Mouse (Mus musculus) liver, postnatal 0 days (tissue): Measurements from ENCODE around the gene Gm20425. TPM values are rescaled to one million over a fixed set of nuclear protein-coding genes. Genes with fewer than 3 reads are reported as not detected.

Source experiments
- ATAC-seq: fragments of 200-750 bp; cut with Nextera tagmentation; 2 replicates; pipeline ENCODE4 v1.8.0; 2017; ENCODE audit warnings: mild to moderate bottlenecking, moderate library complexity
- DNase-seq: peaks from one replicate; pipeline ENCODE4 v3.0.0-alpha.2; 2016
- H3K27ac ChIP-seq: fragments of 300-500 bp; sonication (generic); 2 replicates; pipeline ENCODE4 v1.5.1; 2014; ENCODE audit warnings: antibody characterized with exemption, moderate library complexity, mild to moderate bottlenecking, low read depth
- H3K27me3 ChIP-seq: fragments of 300-500 bp; sonication (generic); 2 replicates; pipeline ENCODE4 v1.6.1; 2014; ENCODE audit warnings: low read length, control low read depth, mixed read lengths; ENCODE audit not compliant: insufficient read depth
- H3K36me3 ChIP-seq: fragments of 300-500 bp; sonication (generic); replicated peaks from 2 replicates; pipeline ENCODE4 v1.6.1; 2014; ENCODE audit warnings: mild to moderate bottlenecking, control low read depth, low read length, moderate library complexity, mixed read lengths; ENCODE audit not compliant: insufficient read depth
- H3K4me1 ChIP-seq: fragments of 300-500 bp; sonication (generic); 2 replicates; pipeline ENCODE4 v1.6.1; 2014; ENCODE audit warnings: antibody characterized with exemption, mild to moderate bottlenecking, control low read depth; ENCODE audit not compliant: insufficient read depth
- H3K4me2 ChIP-seq: fragments of 300-500 bp; sonication (generic); 2 replicates; pipeline ENCODE4 v1.6.1; 2014; ENCODE audit warnings: low read depth, mild to moderate bottlenecking, low read length, moderate library complexity, mixed read lengths
- H3K4me3 ChIP-seq: fragments of 300-500 bp; sonication (generic); 2 replicates; pipeline ENCODE4 v1.5.1; 2014; ENCODE audit warnings: low read depth, low read length
- H3K9ac ChIP-seq: fragments of 300-500 bp; sonication (generic); replicated peaks from 2 replicates; pipeline ENCODE4 v1.6.1; 2014; ENCODE audit warnings: mild to moderate bottlenecking, moderate library complexity
- H3K9me3 ChIP-seq: fragments of 300-500 bp; sonication (generic); 2 replicates; pipeline ENCODE4 v1.6.1; 2016; ENCODE audit warnings: mild to moderate bottlenecking, control low read depth, low read length, mixed read lengths
- CTCF ChIP-seq: sonication (generic); IDR thresholded peaks from 2 replicates; pipeline ENCODE4 v1.5.1; 2016; ENCODE audit warnings: antibody characterized with exemption, low read depth
- EP300 ChIP-seq: IDR thresholded peaks from 2 replicates; pipeline ENCODE4 v1.6.1; 2016; ENCODE audit warnings: antibody characterized with exemption, low read depth, mild to moderate bottlenecking
- WGBS: fragments of 180-500 bp; shearing (Covaris S2); extraction: QIAGEN DNeasy Blood & Tissue Kit; methylation state at CpG from one replicate; pipeline ENCODE4 v1.1.7; 2014; ENCODE audit not compliant: insufficient replicate concordance; 5-methylcytosine and 5-hydroxymethylcytosine counted together
- polyA plus RNA-seq: library from polyadenylated mRNA; unstranded; fragments of >200 nt; fragmentation: Nextera tagmentation; extraction: Ambion mirVana; gene quantifications from 2 replicates; pipeline ENCODE4 v1.2.1, GENCODE M21; 2015

Gm20425 gene
- polyA plus RNA-seq, 1 experiment from 2014 or later: 5.1 TPM

DNA sequence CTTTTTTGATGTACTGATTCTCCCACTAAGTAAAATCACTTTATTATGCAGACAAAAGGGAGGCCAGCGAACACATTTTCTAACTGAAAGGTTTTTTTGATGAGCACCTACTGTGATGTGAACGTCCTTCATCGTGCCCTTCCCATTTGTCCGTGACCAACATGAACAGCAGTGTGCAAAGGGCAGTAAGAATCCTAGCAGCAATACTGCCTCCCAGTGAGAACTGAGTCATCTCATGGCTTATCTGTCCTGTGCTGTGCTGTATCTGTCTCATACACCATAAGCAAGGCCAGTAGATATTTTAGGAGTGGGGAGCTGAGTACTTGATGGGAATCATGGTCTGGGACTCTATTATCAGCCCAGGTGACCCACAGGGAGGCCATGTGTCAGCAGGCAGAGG is 41.7 kb downstream of the Gm20425 start:
- Histone ChIP-seq H3K36me3 (peaks cover 29% of the 10 kb centered on the region), H3K9me3 (no peaks in the 10 kb centered on the region), H3K4me1 (no peaks in the 10 kb centered on the region), H3K4me3 (no peak overlapping the region), H3K27ac (no peak overlapping the region), H3K27me3 (no peaks in the 10 kb centered on the region), H3K9ac (no peak overlapping the region), H3K4me2 (no peak overlapping the region)
- DNase-seq (no peak), ATAC-seq (no peak)
- TF ChIP-seq EP300: no peak
- WGBS: 88% methylated on average over 4 of the region's 4 CpGs

GRCm38 (mm10) chr9:103186747-103187146 is 43.4 kb downstream of the Gm20425 start:
- DNase-seq: no peak
- WGBS: 74% methylated on average over 9 of the region's 9 CpGs

DNA sequence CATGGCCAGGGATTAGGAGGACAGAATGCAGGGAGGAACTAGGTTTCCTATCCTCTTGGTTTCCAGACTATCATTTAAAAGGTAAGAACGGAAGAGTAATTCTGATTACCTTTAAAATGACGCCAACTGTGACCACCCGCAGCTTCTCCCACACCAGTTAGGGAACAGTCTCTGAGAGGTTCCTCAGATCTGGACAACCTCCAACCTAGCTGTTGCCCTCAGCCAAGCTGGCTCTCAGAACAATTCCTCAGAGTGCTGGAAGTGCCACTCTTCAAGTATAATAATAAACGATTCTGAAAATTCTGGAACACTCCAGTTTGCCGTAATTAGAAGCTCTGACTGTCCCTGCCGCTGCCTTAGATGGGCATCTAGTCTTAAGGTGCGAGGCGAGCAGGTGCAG is 44.2 kb downstream of the Gm20425 start:
- H3K36me3 ChIP-seq: peaks cover 16% of the 10 kb centered on the region
- no peak overlapping the region for H3K4me2 ChIP-seq
- WGBS: 92% methylated on average over 8 of the region's 8 CpGs

More at GRCm38 (mm10) chr9:103186747-103187146, 43.4 kb downstream of the Gm20425 start:
- no peaks in the 10 kb centered on the region for H3K4me1 ChIP-seq
- ATAC-seq: no peak
- H3K9ac ChIP-seq: no peak overlapping the region
- no peak overlapping the region for H3K27ac ChIP-seq
- no peak overlapping the region for H3K4me3 ChIP-seq
- H3K9me3 ChIP-seq: no peaks in the 10 kb centered on the region
- peaks cover 23% of the 10 kb centered on the region for H3K36me3 ChIP-seq
- no peaks in the 10 kb centered on the region for H3K27me3 ChIP-seq
- no peak overlapping the region for H3K4me2 ChIP-seq
- TF ChIP-seq EP300 (no peak), CTCF (no peak)

GRCm38 (mm10) chr9:103184855-103185254 is 45.3 kb downstream of the Gm20425 start:
- no peak for DNase-seq
- Histone ChIP-seq H3K36me3 (peaks cover 8% of the 10 kb centered on the region; the same call in 1 of the 2 replicates), H3K9me3 (no peaks in the 10 kb centered on the region), H3K27me3 (no peaks in the 10 kb centered on the region), H3K27ac (no peak overlapping the region), H3K4me1 (peaks cover 9% of the 10 kb centered on the region), H3K4me3 (no peak overlapping the region), H3K9ac (no peak overlapping the region), H3K4me2 (no peak overlapping the region)
- no peak for ATAC-seq
- TF ChIP-seq CTCF: no peak
- TF ChIP-seq EP300: no peak
- 68% methylated on average over 4 of the region's 4 CpGs for WGBS

More for the DNA sequence above, 44.2 kb downstream of the Gm20425 start:
- Histone ChIP-seq H3K4me3 (no peak overlapping the region), H3K9me3 (no peaks in the 10 kb centered on the region), H3K27ac (no peak overlapping the region), H3K9ac (no peak overlapping the region), H3K27me3 (no peaks in the 10 kb centered on the region), H3K4me1 (peaks cover under 1% of the 10 kb centered on the region)
- TF ChIP-seq CTCF: no peak
- ATAC-seq (no peak), DNase-seq (no peak)

GRCm38 (mm10) chr9:103181886-103182285 is 48.2 kb downstream of the Gm20425 start:
- TF ChIP-seq CTCF: no peak
- no peak for TF ChIP-seq EP300
- ATAC-seq (no peak), DNase-seq (no peak)
- Histone ChIP-seq H3K4me1 (peaks cover 9% of the 10 kb centered on the region), H3K9ac (no peak overlapping the region), H3K4me2 (no peak overlapping the region), H3K9me3 (no peaks in the 10 kb centered on the region), H3K36me3 (no peaks in the 10 kb centered on the region), H3K4me3 (no peak overlapping the region), H3K27ac (no peak overlapping the region), H3K27me3 (no peaks in the 10 kb centered on the region)
- whole genome bisulfite sequencing: 86% methylated on average over 8 of the region's 8 CpGs

- Histone ChIP-seq H3K4me3 (peak overlapping the region; percentile 52), H3K9ac (peak overlapping the region; percentile 59), H3K4me1 (peaks cover 9% of the 10 kb centered on the region), H3K4me2 (peak overlapping the region; percentile 75), H3K27me3 (no peaks in the 10 kb centered on the region), H3K36me3 (no peaks in the 10 kb centered on the region), H3K27ac (no peak overlapping the region), H3K9me3 (no peaks in the 10 kb centered on the region)
- TF ChIP-seq EP300: no peak
- no peak for TF ChIP-seq CTCF
- DNase-seq (peak; percentile 72), ATAC-seq (peak; percentile 80)
- WGBS: 3% methylated on average over 20 of the region's 20 CpGs
Measured at GRCm38 (mm10) chr9:103180807-103181565, 49.1 kb downstream of the Gm20425 start.
